Mouse (Mus musculus) layer of hippocampus, postnatal 14 days (tissue): Measurements from ENCODE around the gene Ulk2. TPM values are rescaled to one million over a fixed set of nuclear protein-coding genes. Genes with fewer than 3 reads are reported as not detected.
"Not testable (repeated sequence)": the region's sequence is repeated elsewhere in the genome, so short reads cannot be mapped to it uniquely, and the experiment has no call there.

Source experiments
- DNase-seq, 2 experiments: peaks; one replicate each; pipeline ENCODE4 v3.0.0; 2021 to 2022; ENCODE audit warnings: low spot score in 2 of 2, mixed read lengths in 1 of 2
- long read RNA-seq, 2 experiments: library from polyadenylated mRNA; stranded (forward); transcript quantifications; one replicate each; pipeline ENCODE4 v2.0.0; 2021
- total RNA-seq, 2 experiments: library from RNA; stranded (reverse); gene quantifications; 2 replicates each; pipeline ENCODE4 v1.2.3; 2021

The Ulk2 gene
- 10 to 100 TPM; 88.6 to 92.1 TPM for total RNA-seq
- long read RNA-seq, experiment 1, full-length matches to known transcripts: 34 of 47 reads
- long read RNA-seq, experiment 1, partial matches to known transcripts: 6 of 47 reads
- long read RNA-seq, experiment 1, other reads (novel, unspliced or antisense): 7 of 47 reads
- long read RNA-seq, experiment 2, full-length matches to known transcripts: 29 of 61 reads
- long read RNA-seq, experiment 2, partial matches to known transcripts: 22 of 61 reads
- long read RNA-seq, experiment 2, other reads (novel, unspliced or antisense): 10 of 61 reads

- DNase-seq: peak; percentile 90 to 91
These were observed at the start of gene Ulk2 for GRCm38 (mm10) chr11:61854988-61855411. Gene Ulk2, minus strand, starts transcription at chr11:61855073.

- no peak for DNase-seq
These were observed 27.3 kb upstream of the Ulk2 start for GRCm38 (mm10) chr11:61882183-61882582.

GRCm38 (mm10) chr11:61879921-61880320 lies 25.0 kb upstream of the Ulk2 start:
- DNase-seq: no peak

- no peak for DNase-seq
These were observed 17.0 kb upstream of the Ulk2 start for GRCm38 (mm10) chr11:61871881-61872280.

GRCm38 (mm10) chr11:61866856-61867255 lies 12.0 kb upstream of the Ulk2 start:
- DNase-seq: no peak

GRCm38 (mm10) chr11:61861781-61862547 lies 7.1 kb upstream of the Ulk2 start:
- DNase-seq: no peak

GRCm38 (mm10) chr11:61859316-61859715 lies 4.4 kb upstream of the Ulk2 start:
- DNase-seq: no peak

GRCm38 (mm10) chr11:61855539-61855938 lies 666 bp upstream of the Ulk2 start:
- no peak for DNase-seq

GRCm38 (mm10) chr11:61854211-61854987 lies 474 bp downstream of the Ulk2 start:
- DNase-seq: peak; percentile 82 to 86

GRCm38 (mm10) chr11:61853659-61854058 lies 1.2 kb downstream of the Ulk2 start:
- DNase-seq: no peak

- no peak for DNase-seq
These were observed 2.0 kb downstream of the Ulk2 start for GRCm38 (mm10) chr11:61852916-61853315.

- DNase-seq: no peak
These were observed 3.7 kb downstream of the Ulk2 start for GRCm38 (mm10) chr11:61851195-61851594.

GRCm38 (mm10) chr11:61840663-61841062 lies 14.2 kb downstream of the Ulk2 start:
- DNase-seq: not testable (repeated sequence)

GRCm38 (mm10) chr11:61839940-61840339 lies 14.9 kb downstream of the Ulk2 start:
- DNase-seq: no peak

- no peak for DNase-seq
These were observed 15.7 kb downstream of the Ulk2 start for GRCm38 (mm10) chr11:61839182-61839581.

- no peak for DNase-seq
These were observed 45.1 kb downstream of the Ulk2 start for GRCm38 (mm10) chr11:61809793-61810192.

GRCm38 (mm10) chr11:61808551-61809117 lies 46.2 kb downstream of the Ulk2 start:
- DNase-seq: peak in 1 of 2 experiments; percentile 3

- no peak for DNase-seq
These were observed 61.4 kb downstream of the Ulk2 start for GRCm38 (mm10) chr11:61793441-61793840.

- DNase-seq: no peak
These were observed 66.3 kb downstream of the Ulk2 start for GRCm38 (mm10) chr11:61788550-61788949.

GRCm38 (mm10) chr11:61782526-61782925 lies 72.3 kb downstream of the Ulk2 start:
- DNase-seq: not testable (repeated sequence)

GRCm38 (mm10) chr11:61774551-61775149 lies 80.2 kb downstream of the Ulk2 start:
- peak; percentile 28 to 64 for DNase-seq
